Mouse (Mus musculus) heart, postnatal 14 days (tissue): ENCODE results near the gene Pbx1. TPM values are rescaled to one million over a fixed set of nuclear protein-coding genes. Genes with fewer than 3 reads are reported as not detected.

Source experiments
- DNase-seq, 2 experiments: peaks; one replicate each; pipeline ENCODE4 v3.0.0; 2021 to 2022
- intact Hi-C: fragments of 180-260 bp; cut with DNase I; formaldehyde crosslinking; loops from one replicate; pipeline ENCODE4 v1.15.1; 2025
- total RNA-seq, 2 experiments: library from RNA; stranded (reverse); gene quantifications; 2 replicates each; pipeline ENCODE4 v1.2.3; 2021

The Pbx1 gene
- total RNA-seq, 2 experiments from 2014 or later, result 54.2 to 63.0 TPM

- no peak for DNase-seq
- intact Hi-C loops, result loop anchor here (5.0 kb wide), 1 partner anchor 35 kb away; no protein-coding TSS in a partner anchor
These were observed 39.6 kb downstream of the Pbx1 start for GRCm38 (mm10) chr1:168392500-168392853.

DNA sequence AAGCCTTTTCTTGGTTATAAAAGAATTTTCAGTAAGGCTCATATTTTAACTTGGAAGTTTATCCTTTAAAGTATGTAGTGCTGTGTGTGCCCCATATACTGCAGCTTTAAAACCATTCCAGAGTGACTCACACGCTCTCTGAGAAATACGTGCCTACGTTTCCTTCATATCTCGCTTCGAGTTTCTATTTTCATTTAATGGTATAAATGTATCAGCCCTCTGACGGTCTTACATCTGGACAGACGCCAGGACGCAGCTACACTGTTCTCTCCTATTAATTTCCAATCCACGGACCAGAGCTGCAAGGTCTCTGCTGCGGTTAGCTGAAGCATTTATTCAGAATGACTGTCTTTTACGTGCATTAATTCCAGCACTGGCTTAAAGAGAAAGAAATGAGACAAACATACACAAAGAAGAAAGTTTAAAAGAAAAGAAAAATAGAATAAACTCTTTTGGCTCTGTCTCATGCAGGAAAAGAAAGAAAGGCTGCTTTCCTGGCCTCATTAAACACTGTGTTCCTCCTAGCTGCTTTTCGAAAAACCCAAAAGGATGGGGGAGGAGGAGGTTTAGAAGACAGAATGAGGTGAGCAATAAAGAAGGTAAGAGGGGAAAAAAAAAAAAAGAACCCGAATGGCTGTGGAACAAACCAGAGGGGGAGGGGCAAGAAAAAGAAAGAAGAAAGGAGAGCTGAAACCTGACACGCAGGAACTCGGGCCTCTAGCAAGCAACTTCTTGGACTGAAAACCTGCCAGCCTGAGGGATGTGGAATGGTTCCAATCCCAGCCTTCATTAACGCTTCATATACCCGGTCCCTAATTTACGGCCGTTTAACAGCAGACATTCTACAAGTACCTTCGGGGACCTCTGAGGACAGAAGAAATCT, 40.2 kb downstream of the Pbx1 start:
- intact Hi-C loops, result loop anchor here (5.0 kb wide), 1 partner anchor 35 kb away; no protein-coding TSS in a partner anchor
- peak; percentile 38 to 59 for DNase-seq

DNA sequence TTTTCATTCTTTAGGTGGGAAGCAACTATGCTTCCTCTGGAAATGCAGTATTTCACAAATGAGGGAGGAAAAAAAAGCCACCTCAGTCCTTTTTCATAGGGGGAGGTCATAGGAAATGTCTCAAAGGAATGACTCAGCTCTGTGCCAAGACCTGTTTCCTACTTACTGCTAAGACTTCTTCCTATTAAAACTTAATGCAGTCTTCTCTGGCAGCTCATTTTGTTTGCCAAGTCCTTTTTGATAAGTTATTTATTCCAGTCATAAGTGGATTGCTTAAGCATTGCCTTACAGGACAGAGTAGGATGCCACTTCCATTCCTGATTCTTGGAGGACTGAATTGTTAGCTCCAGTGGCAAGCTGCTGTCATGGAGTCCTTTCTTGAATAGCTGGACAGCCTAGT, 41.3 kb downstream of the Pbx1 start:
- intact Hi-C loops, result loop anchor here (5.0 kb wide), 1 partner anchor 37 kb away; no protein-coding TSS in a partner anchor

GRCm38 (mm10) chr1:168386159-168386558, 45.9 kb downstream of the Pbx1 start:
- no peak for DNase-seq
- intact Hi-C loops, result no loop called here

More for the DNA sequence above, 41.3 kb downstream of the Pbx1 start:
- no peak for DNase-seq

DNA sequence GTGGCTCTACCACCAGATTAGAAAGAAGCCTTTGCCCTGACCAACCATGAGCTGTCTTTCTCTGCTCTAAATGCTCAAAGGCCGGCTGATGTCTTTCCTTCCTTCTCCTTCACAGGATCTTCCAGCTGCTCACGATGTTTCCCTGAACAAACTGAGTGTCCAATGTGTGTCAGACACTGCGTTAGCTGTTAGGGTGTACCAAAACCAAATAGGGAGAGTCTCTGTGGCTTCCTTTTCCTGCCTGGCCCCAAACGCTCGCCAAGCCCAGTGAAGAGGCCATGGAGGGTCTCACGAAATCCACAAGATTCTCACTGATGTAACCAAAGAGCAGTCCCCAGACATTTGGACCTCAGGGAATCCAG, 47.5 kb downstream of the Pbx1 start:
- DNase-seq, result no peak
- intact Hi-C loops, result no loop called here

- intact Hi-C loops, result loop anchor here (2.0 kb wide), 1 partner anchor 49 kb away; the partner anchor contains the start of gene Pbx1
- no peak for DNase-seq
These were observed 48.1 kb downstream of the Pbx1 start for GRCm38 (mm10) chr1:168383832-168384593.

DNA sequence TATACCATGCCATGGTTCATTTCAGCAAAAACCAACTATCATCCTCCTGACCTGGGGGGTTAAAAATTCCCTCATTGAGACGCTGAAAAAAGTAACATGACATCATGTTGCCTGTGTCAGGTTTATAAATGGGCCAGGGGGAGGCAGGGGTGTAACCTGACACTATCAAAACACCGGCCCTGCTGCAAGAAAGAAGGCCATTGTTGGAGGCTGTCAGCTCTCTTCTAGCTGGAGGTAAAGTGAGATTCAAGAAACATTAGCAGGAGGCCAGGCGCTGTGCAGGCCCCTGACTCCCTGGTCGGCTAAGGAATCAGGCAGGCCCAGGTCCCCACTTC, 49.3 kb downstream of the Pbx1 start:
- peak in 1 of 2 experiments; percentile 33 for DNase-seq
- intact Hi-C loops, result loop anchor here (2.0 kb wide), 1 partner anchor 50 kb away; the partner anchor contains the start of gene Pbx1

GRCm38 (mm10) chr1:168382106-168382822, 49.8 kb downstream of the Pbx1 start:
- DNase-seq, result no peak
- intact Hi-C loops, result loop anchor here (2.0 kb wide), 1 partner anchor 51 kb away; the partner anchor contains the start of gene Pbx1

GRCm38 (mm10) chr1:168381451-168381850, 50.6 kb downstream of the Pbx1 start:
- intact Hi-C loops, result no loop called here
- no peak for DNase-seq

DNA sequence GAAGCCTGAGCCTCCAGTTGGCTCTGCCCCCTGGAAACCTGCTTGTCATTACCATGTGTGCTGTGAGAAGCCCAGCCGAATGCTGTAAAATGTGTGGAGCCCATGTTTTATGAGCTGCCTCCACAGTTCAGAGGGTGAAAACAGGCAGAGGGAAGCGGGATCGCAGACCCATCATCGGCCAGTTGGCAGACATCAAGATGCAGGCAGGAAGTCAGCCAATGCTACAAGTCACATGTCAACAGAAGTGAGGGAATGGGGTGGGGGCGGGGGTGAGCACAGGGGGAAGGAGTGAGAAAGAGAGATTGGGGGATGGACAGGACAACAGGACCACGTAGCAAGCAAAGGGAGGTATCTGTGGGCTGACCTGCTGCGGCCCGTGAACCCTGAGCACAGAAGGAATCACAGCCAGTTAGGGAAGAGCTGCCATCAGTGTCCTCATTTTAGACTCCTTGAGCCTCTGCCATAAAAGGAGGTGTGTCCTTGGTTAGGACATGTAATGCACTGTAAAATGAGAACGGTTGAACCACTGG, 51.8 kb downstream of the Pbx1 start:
- intact Hi-C loops, result no loop called here
- DNase-seq, result peak; percentile 41 to 72

DNA sequence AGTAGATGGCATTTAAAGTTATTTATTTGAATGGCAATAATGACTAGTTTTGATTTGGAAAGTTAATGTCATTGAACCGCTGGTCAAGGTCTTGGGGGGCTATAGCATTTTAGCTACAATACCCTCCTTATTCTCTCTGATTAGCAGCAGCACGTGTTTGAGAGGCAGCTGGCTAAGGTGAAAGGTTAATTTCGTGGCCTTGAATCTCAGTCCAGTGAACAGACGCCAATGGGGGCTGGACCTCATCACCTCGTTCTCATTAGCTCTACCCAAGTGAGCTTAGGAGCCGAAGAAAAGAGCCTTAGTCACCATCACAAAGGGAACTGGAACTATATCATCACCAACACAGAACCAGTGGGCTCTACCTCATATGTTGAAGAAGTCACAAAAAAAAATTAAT, 54.4 kb downstream of the Pbx1 start:
- intact Hi-C loops, result loop anchor here (5.0 to 10.0 kb wide), 3 partner anchors 100 to 967 kb away; no protein-coding TSS in a partner anchor
- no peak for DNase-seq

GRCm38 (mm10) chr1:168376330-168376729, 55.7 kb downstream of the Pbx1 start:
- DNase-seq, result peak in 1 of 2 experiments; percentile 39
- intact Hi-C loops, result loop anchor here (5.0 to 10.0 kb wide), 3 partner anchors 101 to 968 kb away; no protein-coding TSS in a partner anchor

- peak; percentile 30 to 49 for DNase-seq
- intact Hi-C loops, result loop anchor here (5.0 to 10.0 kb wide), 4 partner anchors 88 to 970 kb away; no protein-coding TSS in a partner anchor
These were observed 57.0 kb downstream of the Pbx1 start for GRCm38 (mm10) chr1:168374953-168375600.

DNA sequence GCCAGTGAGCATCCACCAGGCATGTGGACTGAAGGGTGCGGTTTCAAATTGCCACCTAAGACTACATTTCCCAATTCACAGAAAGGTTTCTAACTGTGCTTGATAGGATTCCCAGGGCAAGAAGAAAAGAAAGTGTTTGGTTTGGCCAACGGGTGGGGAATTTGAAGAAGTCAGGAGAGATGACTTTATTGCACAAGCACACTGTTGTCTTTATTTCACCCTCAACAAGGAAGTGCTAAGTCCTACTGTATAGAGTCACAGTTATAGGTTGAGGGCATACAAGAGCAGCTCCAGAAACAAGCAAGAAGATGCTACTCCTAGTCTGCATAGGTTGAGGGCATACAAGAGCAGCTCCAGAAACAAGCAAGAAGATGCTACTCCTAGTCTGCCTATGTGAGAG, 60.0 kb downstream of the Pbx1 start:
- intact Hi-C loops, result loop anchor here (5.0 to 10.0 kb wide), 2 partner anchors 85 to 973 kb away; no protein-coding TSS in a partner anchor
- DNase-seq, result no peak

GRCm38 (mm10) chr1:168370966-168371365, 61.1 kb downstream of the Pbx1 start:
- intact Hi-C loops, result loop anchor here (5.0 to 10.0 kb wide), 2 partner anchors 84 to 974 kb away; no protein-coding TSS in a partner anchor

DNA sequence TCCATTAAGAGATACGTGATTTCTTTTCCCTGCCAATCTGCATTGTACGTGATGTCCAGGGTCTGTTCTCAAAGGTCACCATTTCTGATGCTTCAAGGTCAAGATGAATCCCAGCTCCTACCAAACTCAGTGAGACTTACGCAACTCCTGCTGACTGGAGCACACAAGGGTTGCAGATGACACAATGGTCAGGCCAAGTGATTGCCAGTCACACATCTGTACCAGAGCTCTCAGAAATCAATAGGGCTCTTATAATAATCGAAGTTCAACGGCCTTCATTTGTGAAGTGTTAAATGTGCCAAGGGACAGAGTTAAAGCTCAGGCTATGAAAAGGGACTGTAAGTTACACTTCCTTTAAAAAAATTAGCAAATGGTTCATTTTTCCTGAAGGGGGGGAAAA, 65.8 kb downstream of the Pbx1 start:
- no peak for DNase-seq
- intact Hi-C loops, result no loop called here

More at GRCm38 (mm10) chr1:168370966-168371365, 61.1 kb downstream of the Pbx1 start:
- DNase-seq, result no peak

GRCm38 (mm10) chr1:168364325-168364724, 67.7 kb downstream of the Pbx1 start:
- DNase-seq, result no peak
- intact Hi-C loops, result no loop called here

DNA sequence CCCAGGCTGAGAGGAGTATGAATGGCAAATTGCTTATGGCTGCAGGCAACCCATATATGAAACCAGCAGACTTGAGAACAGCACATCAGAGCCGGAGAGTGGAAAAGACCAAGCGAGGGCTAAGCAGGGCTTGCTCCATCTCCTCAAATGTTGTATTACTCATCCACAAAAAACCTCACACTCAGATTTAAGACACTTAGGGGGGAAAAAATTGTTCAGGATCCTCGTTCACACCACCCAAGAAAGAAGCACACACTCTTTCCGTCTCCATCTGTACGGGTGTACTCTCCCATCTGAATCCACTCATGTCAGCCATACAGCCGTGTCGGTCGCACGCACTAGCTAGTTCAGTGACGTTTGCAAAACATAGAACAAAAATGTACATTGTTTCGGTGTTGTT, 69.0 kb downstream of the Pbx1 start:
- no peak for DNase-seq
- intact Hi-C loops, result no loop called here

DNA sequence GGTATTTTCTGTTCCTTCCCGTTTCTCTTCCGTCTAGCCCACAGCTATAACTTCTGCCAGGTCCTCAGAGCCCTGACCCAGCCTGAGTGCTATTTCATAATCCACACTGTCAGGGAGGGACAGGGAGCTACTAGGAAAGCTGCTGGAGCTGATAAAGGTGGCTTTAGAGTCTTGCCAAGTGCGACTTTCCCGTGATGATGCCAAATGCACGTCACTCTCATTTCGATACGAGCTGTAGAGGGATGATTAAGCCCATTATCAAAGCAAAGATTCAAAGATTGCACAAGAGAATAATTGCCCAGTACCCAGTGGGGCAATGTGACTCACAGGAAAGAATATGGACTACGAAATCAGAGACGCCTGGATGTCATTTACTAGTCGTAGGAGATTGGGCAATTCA, 69.6 kb downstream of the Pbx1 start:
- intact Hi-C loops, result no loop called here
- DNase-seq, result peak; percentile 26 to 31
